Mouse (Mus musculus) testis, adult 2 months (tissue): Measurements from ENCODE around the gene Stat1.

Source experiments
- CTCF ChIP-seq: fragments of 200-500 bp; IDR thresholded peaks from 2 replicates; pipeline ENCODE4 v1.5.1; 2012; ENCODE audit warnings: low read depth, mild to moderate bottlenecking, inconsistent platforms, low read length, moderate library complexity; ENCODE audit not compliant: control insufficient read depth, insufficient read depth, insufficient replicate concordance
- POLR2A ChIP-seq: fragments of 200-500 bp; IDR thresholded peaks from 2 replicates; pipeline ENCODE4 v1.6.1; 2012; ENCODE audit warnings: low read depth, mild to moderate bottlenecking, inconsistent platforms, low read length, moderate library complexity; ENCODE audit not compliant: control insufficient read depth

- TF ChIP-seq CTCF (no peak), POLR2A (no peak)
Measured at GRCm38 (mm10) chr1:52148696-52149095, 29.5 kb downstream of the Stat1 start.
